20 mouse cellular contexts compared by ENCODE assay signal in the genomic region with DNA sequence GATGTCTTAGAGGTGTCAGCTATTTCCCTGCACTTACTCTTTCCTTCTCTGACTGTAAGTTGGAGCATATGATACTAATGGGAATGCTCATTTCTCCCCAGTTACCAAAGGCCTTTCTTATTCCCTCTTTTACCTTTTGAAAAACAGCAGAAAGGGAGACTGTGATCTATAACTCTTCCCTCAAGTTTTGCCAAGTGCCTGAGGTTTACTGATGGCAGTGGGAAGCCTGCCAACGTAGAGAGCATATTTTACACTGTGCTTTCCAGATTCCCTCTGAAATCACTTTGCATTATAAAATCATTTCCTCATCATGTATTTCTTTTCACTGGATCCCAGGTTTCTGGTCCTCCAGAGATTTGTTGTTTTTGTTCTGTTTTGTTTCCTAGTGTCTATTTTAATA.
DNase-seq lines count a peak whose midpoint lies in the region; ATAC-seq and TF ChIP-seq lines count a peak whose summit lies in the region.
"Had no signal": no experiment of that assay in that cellular context is flagged by ENCODE, and none has a peak within 500 bp of the region (broad histone marks: within the 10 kb centered on the region; RNA-seq: fewer than 3 reads in every experiment).

No protein-coding gene starts in this region.

- H3K9me3 ChIP-seq in midbrain, postnatal 0 days (ENCODE audit: low read length): no peaks in the 10 kb centered on the region
- no peaks in the 10 kb centered on the region for H3K9me3 ChIP-seq in midbrain, embryonic 11.5 days (ENCODE audit: control insufficient read depth, low read length)
- H3K9me3 ChIP-seq: forebrain, embryonic 12.5 days; heart, embryonic 12.5 days; hindbrain, embryonic 10.5 days; hindbrain, embryonic 15.5 days had no signal

- WGBS in midbrain, postnatal 0 days: 65% methylated on average over 1 of the region's 1 CpGs
- 75% methylated on average over 1 of the region's 1 CpGs for WGBS in midbrain, embryonic 11.5 days

- TF ChIP-seq POLR2A in brain, embryonic 14.5 days (IDR thresholded peaks at IDR 0.05; ENCODE audit: borderline replicate concordance, extremely low read depth, insufficient read depth, insufficient read length, poor library complexity, severe bottlenecking): no peak

- H3K36me3 ChIP-seq in midbrain, postnatal 0 days (ENCODE audit: insufficient read depth, low read length): no peaks in the 10 kb centered on the region
- H3K36me3 ChIP-seq in midbrain, embryonic 11.5 days (ENCODE audit: control insufficient read depth, insufficient read depth, low read length): no peaks in the 10 kb centered on the region
- H3K36me3 ChIP-seq: forebrain, embryonic 12.5 days; heart, embryonic 12.5 days; hindbrain, embryonic 10.5 days; hindbrain, embryonic 15.5 days had no signal

- no peak for TF ChIP-seq CTCF in midbrain, postnatal 0 days (IDR thresholded peaks at IDR 0.05)
- TF ChIP-seq CTCF in brain, embryonic 14.5 days (IDR thresholded peaks at IDR 0.05; ENCODE audit: borderline replicate concordance, extremely low read depth, insufficient read depth, insufficient read length): no peak

- peak; percentile 57; the same call in 1 of the 2 replicates for ATAC-seq in frontal cortex, adult (ENCODE audit: low TSS enrichment)
- ATAC-seq in midbrain, postnatal 0 days (ENCODE audit: low FRiP score): no peak
- no peak for ATAC-seq in midbrain, embryonic 11.5 days (ENCODE audit: low FRiP score)
- ATAC-seq: inflammation-experienced regulatory T-cells, adult 6 months; intestine, postnatal 0 days had no signal

- H3K4me2 ChIP-seq in midbrain, postnatal 0 days (ENCODE audit: low read depth, low read length, poor library complexity, severe bottlenecking): no peak overlapping the region
- no peak overlapping the region for H3K4me2 ChIP-seq in midbrain, embryonic 11.5 days
- H3K4me2 ChIP-seq: forebrain, embryonic 12.5 days; heart, embryonic 12.5 days; hindbrain, embryonic 15.5 days had no signal

- H3K27me3 ChIP-seq in midbrain, postnatal 0 days (ENCODE audit: insufficient read depth, low read length): no peaks in the 10 kb centered on the region
- no peaks in the 10 kb centered on the region for H3K27me3 ChIP-seq in midbrain, embryonic 11.5 days (ENCODE audit: control insufficient read depth, insufficient read depth, low read length)
- H3K27me3 ChIP-seq: CH12.LX; forebrain, embryonic 12.5 days; heart, embryonic 12.5 days; hindbrain, embryonic 15.5 days had no signal

- H3K4me1 ChIP-seq in midbrain, postnatal 0 days (ENCODE audit: insufficient read depth, low read length): no peaks in the 10 kb centered on the region
- H3K4me1 ChIP-seq in midbrain, embryonic 11.5 days (ENCODE audit: control insufficient read depth, insufficient read depth, low read length): no peaks in the 10 kb centered on the region
- H3K4me1 ChIP-seq: forebrain, embryonic 12.5 days; heart, embryonic 12.5 days; hindbrain, embryonic 10.5 days; hindbrain, embryonic 15.5 days had no signal

- no peak overlapping the region for H3K9ac ChIP-seq in midbrain, postnatal 0 days (replicated peaks; ENCODE audit: low read length, poor library complexity, severe bottlenecking)
- no peak overlapping the region for H3K9ac ChIP-seq in midbrain, embryonic 11.5 days (ENCODE audit: low read length)
- H3K9ac ChIP-seq: forebrain, embryonic 12.5 days; heart, embryonic 12.5 days; hindbrain, embryonic 15.5 days had no signal

- no peak overlapping the region for H3K4me3 ChIP-seq in midbrain, postnatal 0 days (ENCODE audit: low read depth, low read length)
- H3K4me3 ChIP-seq in midbrain, embryonic 11.5 days (ENCODE audit: low read depth, low read length): no peak overlapping the region
- H3K4me3 ChIP-seq: forebrain, embryonic 12.5 days; gastrocnemius, adult 2 months; heart, embryonic 12.5 days; hindbrain, embryonic 10.5 days; hindbrain, embryonic 15.5 days had no signal

- peak; percentile 5 for DNase-seq in adrenal gland, postnatal 14 days
- DNase-seq in adrenal gland, postnatal 4 days (ENCODE audit: low spot score in 2 of 2): no peak
- no peak for DNase-seq in frontal cortex, postnatal 14 days (ENCODE audit: low spot score in 2 of 2)
- peak; percentile 21 for DNase-seq in midbrain, postnatal 0 days (ENCODE audit: low spot score)
- no peak for DNase-seq in midbrain, embryonic 11.5 days (ENCODE audit: low spot score, missing footprints)
- DNase-seq in brain, embryonic 14.5 days (ENCODE audit: low read depth): peak; percentile 47
- no peak for DNase-seq in ovary, adult 18-20 months (ENCODE audit: low spot score)
- DNase-seq: cerebellum, adult 2 months; cerebellum, postnatal 10 days; gastrocnemius, adult 2 months; gastrocnemius, postnatal 25 days; kidney, adult 8-10 months had no signal

- H3K27ac ChIP-seq in midbrain, postnatal 0 days (ENCODE audit: low read depth, low read length): no peak overlapping the region
- H3K27ac ChIP-seq in midbrain, embryonic 11.5 days (ENCODE audit: low read depth, low read length): no peak overlapping the region
- H3K27ac ChIP-seq: forebrain, embryonic 12.5 days; gastrocnemius, adult 2 months; hindbrain, embryonic 10.5 days; hindbrain, embryonic 15.5 days had no signal

Comparison
In these comparisons a context has a peak if more than half of its experiments do, and no peak if none do; other contexts are left out.
1. DNase-seq: peak in adrenal gland, postnatal 14 days (single experiment), midbrain, postnatal 0 days (single experiment) and brain, embryonic 14.5 days (single experiment); none in adrenal gland, postnatal 4 days (0 of 2), frontal cortex, postnatal 14 days (0 of 2), midbrain, embryonic 11.5 days (single experiment) and ovary, adult 18-20 months (single experiment).